Mouse (Mus musculus) spleen, adult 2 months (tissue): ENCODE measurements around the gene Atad1. TPM values are rescaled to one million over a fixed set of nuclear protein-coding genes. Genes with fewer than 3 reads are reported as not detected.
"Not testable (repeated sequence)": the region's sequence is repeated elsewhere in the genome, so short reads cannot be mapped to it uniquely, and the experiment has no call there.

ENCODE experiments used
- DNase-seq, 2 experiments: peaks; one replicate each; pipeline versions ENCODE4 v3.0.0 to v3.0.0-alpha.2; 2012 to 2021; ENCODE audit warnings: low spot score in 2 of 2, low read depth in 1 of 2
- H3K27ac ChIP-seq: fragments of 200-500 bp; 2 replicates; pipeline ENCODE4 v1.5.1; 2012; ENCODE audit warnings: low read length, inconsistent platforms; ENCODE audit not compliant: insufficient read depth
- H3K27me3 ChIP-seq: fragments of 200-500 bp; 2 replicates; pipeline ENCODE4 v1.6.1; 2012; ENCODE audit warnings: mild to moderate bottlenecking, moderate library complexity, low read length, inconsistent platforms; ENCODE audit not compliant: control insufficient read depth, insufficient read depth
- H3K36me3 ChIP-seq: fragments of 200-500 bp; 2 replicates; pipeline ENCODE4 v1.6.1; 2012; ENCODE audit warnings: mild to moderate bottlenecking, low read length, inconsistent platforms; ENCODE audit not compliant: control insufficient read depth, insufficient read depth
- H3K4me1 ChIP-seq: fragments of 200-500 bp; 2 replicates; pipeline ENCODE4 v1.6.1; 2011; ENCODE audit warnings: inconsistent platforms; ENCODE audit not compliant: control insufficient read depth, insufficient read depth, insufficient read length
- H3K4me3 ChIP-seq: fragments of 200-500 bp; 2 replicates; pipeline ENCODE4 v1.5.1; 2011; ENCODE audit warnings: mild to moderate bottlenecking, inconsistent platforms; ENCODE audit not compliant: insufficient read depth, insufficient read length; ENCODE audit errors: extremely low read depth
- CTCF ChIP-seq: fragments of 200-500 bp; IDR thresholded peaks from 2 replicates; pipeline ENCODE4 v1.5.1; 2011; ENCODE audit warnings: mild to moderate bottlenecking, inconsistent platforms; ENCODE audit not compliant: insufficient read depth, insufficient read length, insufficient replicate concordance; ENCODE audit errors: extremely low read depth
- POLR2A ChIP-seq: fragments of 200-500 bp; IDR thresholded peaks from 2 replicates; pipeline ENCODE4 v1.6.1; 2011; ENCODE audit warnings: low read depth, low read length, inconsistent platforms
- WGBS: fragments of 180-500 bp; shearing (Covaris S2); methylation state at CpG from one replicate; pipeline ENCODE4 v1.1.7; 2018; 5-methylcytosine and 5-hydroxymethylcytosine counted together
- polyA plus RNA-seq: library from polyadenylated mRNA; depleted of rRNA; stranded (reverse); fragments of >200 nt; gene quantifications from 2 replicates; pipeline ENCODE4 v1.2.3, GENCODE M21; 2012

The Atad1 gene
- polyA plus RNA-seq, 1 experiment, result 5.1 TPM

DNA sequence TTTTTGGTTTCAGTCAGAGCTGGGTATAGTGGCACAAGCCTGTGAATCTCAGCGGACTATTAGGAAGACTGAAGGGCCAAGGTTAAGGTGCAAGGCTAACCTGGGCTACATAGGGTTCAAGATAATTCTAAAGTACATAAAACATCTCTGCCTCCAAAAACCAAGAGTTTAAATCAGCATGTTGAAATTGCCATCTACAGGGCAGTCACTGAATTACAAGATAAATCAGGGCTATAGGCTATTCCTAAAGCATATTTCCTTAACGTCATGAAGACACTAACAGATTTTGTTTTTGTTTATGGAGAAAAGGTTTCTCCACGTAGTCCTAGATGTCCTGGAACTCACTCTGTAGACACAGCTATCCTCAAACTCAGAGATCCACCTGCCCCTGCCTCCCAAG is 29.3 kb downstream of the Atad1 start:
- WGBS, result 49% methylated on average over 3 of the region's 3 CpGs

GRCm38 (mm10) chr19:32708996-32709395 is 30.6 kb downstream of the Atad1 start:
- Histone ChIP-seq H3K36me3 (peaks cover 10% of the 10 kb centered on the region), H3K4me3 (no peak overlapping the region), H3K4me1 (no peaks in the 10 kb centered on the region; the same call in none of the 2 replicates), H3K27ac (no peak overlapping the region), H3K27me3 (no peaks in the 10 kb centered on the region)
- DNase-seq, result no peak
- 91% methylated on average over 5 of the region's 5 CpGs for WGBS
- TF ChIP-seq CTCF (no peak), POLR2A (no peak)

More for the DNA sequence above, 29.3 kb downstream of the Atad1 start:
- no peak for TF ChIP-seq CTCF
- no peak for TF ChIP-seq POLR2A
- peak in 1 of 2 experiments; percentile 37 for DNase-seq
- H3K4me1 ChIP-seq, result no peaks in the 10 kb centered on the region; the same call in none of the 2 replicates
- peaks cover 4% of the 10 kb centered on the region for H3K36me3 ChIP-seq
- no peak overlapping the region for H3K27ac ChIP-seq
- no peaks in the 10 kb centered on the region for H3K27me3 ChIP-seq
- H3K4me3 ChIP-seq, result no peak overlapping the region

- H3K27me3 ChIP-seq, result no peaks in the 10 kb centered on the region
- no peak for TF ChIP-seq CTCF
- no peak for TF ChIP-seq POLR2A
- DNase-seq, result no peak
- no peak overlapping the region for H3K27ac ChIP-seq
- peaks cover 26% of the 10 kb centered on the region for H3K36me3 ChIP-seq
- no peak overlapping the region for H3K4me3 ChIP-seq
- WGBS, result 89% methylated on average over 3 of the region's 3 CpGs
- H3K4me1 ChIP-seq, result no peaks in the 10 kb centered on the region
Measured at GRCm38 (mm10) chr19:32702191-32702590, 37.4 kb downstream of the Atad1 start.

DNA sequence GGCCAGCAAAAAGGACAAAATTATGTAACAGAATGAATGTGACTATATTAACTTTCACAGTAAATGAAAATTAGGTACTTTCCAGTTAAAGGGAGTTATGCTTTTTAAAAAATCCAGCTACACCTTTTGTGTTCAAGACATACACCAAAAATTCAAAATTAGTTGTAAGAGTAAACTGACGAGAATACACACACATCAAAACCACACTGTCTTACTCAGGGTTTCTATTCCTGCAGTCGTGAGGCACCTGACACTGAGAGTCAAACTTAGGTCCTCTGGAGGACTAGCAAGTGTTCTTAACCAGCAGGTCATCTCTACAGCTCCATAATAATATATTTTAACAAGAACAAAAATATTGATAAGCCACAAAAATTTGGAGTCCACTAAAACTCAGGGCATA is 42.9 kb downstream of the Atad1 start:
- H3K36me3 ChIP-seq, result peaks cover 30% of the 10 kb centered on the region
- TF ChIP-seq POLR2A, result no peak
- TF ChIP-seq CTCF, result no peak
- H3K4me1 ChIP-seq, result no peaks in the 10 kb centered on the region
- WGBS, result 86% methylated on average over 2 of the region's 2 CpGs
- no peaks in the 10 kb centered on the region for H3K27me3 ChIP-seq
- no peak overlapping the region for H3K4me3 ChIP-seq
- DNase-seq, result no peak
- no peak overlapping the region for H3K27ac ChIP-seq

GRCm38 (mm10) chr19:32689724-32690123 is 49.9 kb downstream of the Atad1 start:
- no peak overlapping the region for H3K4me3 ChIP-seq
- no peaks in the 10 kb centered on the region for H3K4me1 ChIP-seq
- peak in 1 of 2 experiments; percentile 26 for DNase-seq
- peaks cover 23% of the 10 kb centered on the region for H3K36me3 ChIP-seq
- TF ChIP-seq CTCF (no peak), POLR2A (no peak)
- no peaks in the 10 kb centered on the region for H3K27me3 ChIP-seq
- WGBS, result 43% methylated on average over 6 of the region's 6 CpGs
- H3K27ac ChIP-seq, result no peak overlapping the region

GRCm38 (mm10) chr19:32688227-32688626 is 51.4 kb downstream of the Atad1 start:
- H3K4me1 ChIP-seq, result not testable (repeated sequence)
- 90% methylated on average over 3 of the region's 3 CpGs for WGBS
- H3K36me3 ChIP-seq, result peaks cover 16% of the 10 kb centered on the region

DNA sequence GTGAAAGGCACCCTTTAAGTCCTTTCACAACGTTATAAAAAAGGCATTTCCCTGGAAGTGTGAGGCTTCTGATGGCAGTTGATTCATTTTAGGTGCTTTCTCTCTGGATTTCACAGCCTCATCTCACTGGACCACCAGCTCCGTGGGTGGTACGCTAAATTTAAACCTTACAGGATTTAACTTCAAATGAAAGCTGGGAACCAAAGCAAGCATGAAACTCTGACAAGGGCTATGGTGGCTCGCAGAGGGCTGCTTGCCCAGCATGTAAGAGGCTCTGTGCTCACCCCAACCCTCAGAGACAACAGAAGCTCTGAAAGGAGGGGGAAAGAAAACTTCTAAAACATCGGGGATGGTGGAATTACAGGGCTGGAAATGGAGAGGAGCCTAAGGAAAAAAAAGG is 51.9 kb downstream of the Atad1 start:
- H3K27ac ChIP-seq, result no peak overlapping the region
- no peak overlapping the region for H3K4me3 ChIP-seq
- H3K27me3 ChIP-seq, result no peaks in the 10 kb centered on the region
- WGBS, result 96% methylated on average over 5 of the region's 5 CpGs
- no peak for DNase-seq
- no peak for TF ChIP-seq CTCF
- H3K36me3 ChIP-seq, result peaks cover 17% of the 10 kb centered on the region
- no peaks in the 10 kb centered on the region for H3K4me1 ChIP-seq

More at GRCm38 (mm10) chr19:32688227-32688626, 51.4 kb downstream of the Atad1 start:
- not testable (repeated sequence) for H3K4me3 ChIP-seq, DNase-seq, H3K27ac ChIP-seq, H3K27me3 ChIP-seq
